Mouse (Mus musculus): ENCODE measurements around the gene Ndufaf4. TPM values are rescaled to one million over a fixed set of nuclear protein-coding genes. Genes with fewer than 3 reads are reported as not detected.

Ndufaf4 gene
- polyA plus RNA-seq, 1 experiment from 2014 or later, result 57.5 TPM

DNA sequence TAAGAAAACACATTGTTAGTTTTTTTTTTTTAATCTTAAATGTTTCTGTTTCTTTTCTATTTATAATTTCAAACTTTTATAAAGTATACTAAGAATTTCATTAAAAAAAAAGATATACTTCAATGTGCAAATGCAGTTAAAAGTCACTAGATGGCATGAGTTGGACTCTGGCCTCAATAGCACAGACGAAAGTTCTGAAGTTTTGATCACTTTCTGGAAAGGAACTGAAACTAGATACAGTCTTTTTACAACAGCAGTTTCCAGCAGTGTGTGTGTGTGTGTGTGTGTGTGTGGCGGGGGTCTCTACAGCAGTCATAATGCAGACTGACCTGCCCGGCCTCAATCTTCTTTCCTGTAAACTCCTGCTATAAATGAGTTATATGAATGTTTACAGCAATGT, 9.9 kb downstream of the Ndufaf4 start:
- Histone ChIP-seq H3K4me1 (replicated peaks) (no peaks in the 10 kb centered on the region), H3K4me3 (replicated peaks) (no peak overlapping the region), H3K36me3 (peaks cover 9% of the 10 kb centered on the region), H3K9ac (replicated peaks) (no peak overlapping the region), H3K9me3 (no peaks in the 10 kb centered on the region), H3K27ac (no peak overlapping the region), H3K4me2 (no peak overlapping the region), H3K27me3 (no peaks in the 10 kb centered on the region)
- WGBS, result 50% methylated on average over 3 of the region's 3 CpGs
- no peak for ATAC-seq (ENCODE audit: insufficient number of reproducible peaks, insufficient read depth, low FRiP score, low TSS enrichment, low read depth)

DNA sequence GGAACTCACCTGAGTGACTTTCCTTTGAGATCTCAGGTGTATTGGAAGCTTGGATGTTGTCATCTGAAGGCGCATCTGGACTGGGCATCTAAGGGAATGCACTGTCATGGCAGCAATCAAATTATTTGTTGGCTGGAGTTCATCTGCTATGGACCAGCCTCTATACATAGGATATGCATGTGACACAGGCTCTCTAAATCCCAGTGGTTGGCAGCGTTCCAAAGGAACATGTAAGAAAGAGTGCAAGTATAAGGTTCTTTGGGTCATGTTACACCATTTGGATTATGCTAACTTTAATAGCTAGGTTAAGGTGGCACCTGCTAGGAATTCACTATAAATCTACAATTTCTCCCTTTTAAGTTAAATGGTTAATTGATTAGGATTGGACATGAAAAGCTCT, 17.7 kb downstream of the Ndufaf4 start:
- Histone ChIP-seq H3K4me2 (no peak overlapping the region), H3K27ac (no peak overlapping the region), H3K27me3 (no peaks in the 10 kb centered on the region), H3K9me3 (no peaks in the 10 kb centered on the region), H3K36me3 (no peaks in the 10 kb centered on the region), H3K4me3 (replicated peaks) (no peak overlapping the region), H3K4me1 (replicated peaks) (no peaks in the 10 kb centered on the region), H3K9ac (replicated peaks) (no peak overlapping the region)
- WGBS, result 89% methylated on average over 2 of the region's 2 CpGs
- ATAC-seq (ENCODE audit: insufficient number of reproducible peaks, insufficient read depth, low FRiP score, low TSS enrichment, low read depth), result no peak

DNA sequence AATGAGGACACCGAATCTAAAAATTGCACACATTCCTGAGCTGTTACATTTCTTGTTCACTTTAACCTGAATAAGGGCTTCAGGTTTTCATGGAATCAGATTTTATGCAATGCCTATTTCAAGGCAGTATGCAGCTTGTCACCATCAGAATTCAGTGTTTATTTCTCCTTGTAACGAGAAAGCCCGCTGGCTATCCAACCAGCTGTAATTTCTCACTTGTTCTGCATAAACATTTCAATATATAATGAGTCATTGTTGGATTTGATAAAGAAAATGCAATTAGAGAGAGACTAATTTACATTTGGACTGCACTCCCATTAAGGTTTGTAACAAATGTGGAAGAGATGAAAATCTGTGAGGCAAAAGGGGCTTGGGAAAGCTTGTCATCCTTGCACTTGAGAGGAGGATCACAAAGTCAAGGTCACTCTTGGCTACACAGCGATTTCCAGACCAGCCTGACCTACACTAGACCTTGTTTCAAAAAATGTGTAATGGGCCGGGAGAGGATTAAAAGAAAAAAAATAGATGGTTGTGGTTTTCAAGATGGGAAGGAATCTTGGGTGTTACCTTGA, 22.2 kb downstream of the Ndufaf4 start:
- H3K27me3 ChIP-seq, result no peaks in the 10 kb centered on the region
- no peak overlapping the region for H3K4me2 ChIP-seq
- no peaks in the 10 kb centered on the region for H3K36me3 ChIP-seq
- no peak for ATAC-seq (ENCODE audit: insufficient number of reproducible peaks, insufficient read depth, low FRiP score, low TSS enrichment, low read depth)
- WGBS, result 84% methylated on average over 5 of the region's 5 CpGs
- no peak overlapping the region for H3K9ac ChIP-seq (replicated peaks)
- H3K27ac ChIP-seq, result no peak overlapping the region
- H3K4me1 ChIP-seq (replicated peaks), result no peaks in the 10 kb centered on the region
- H3K9me3 ChIP-seq, result no peaks in the 10 kb centered on the region
- H3K4me3 ChIP-seq (replicated peaks), result no peak overlapping the region

DNA sequence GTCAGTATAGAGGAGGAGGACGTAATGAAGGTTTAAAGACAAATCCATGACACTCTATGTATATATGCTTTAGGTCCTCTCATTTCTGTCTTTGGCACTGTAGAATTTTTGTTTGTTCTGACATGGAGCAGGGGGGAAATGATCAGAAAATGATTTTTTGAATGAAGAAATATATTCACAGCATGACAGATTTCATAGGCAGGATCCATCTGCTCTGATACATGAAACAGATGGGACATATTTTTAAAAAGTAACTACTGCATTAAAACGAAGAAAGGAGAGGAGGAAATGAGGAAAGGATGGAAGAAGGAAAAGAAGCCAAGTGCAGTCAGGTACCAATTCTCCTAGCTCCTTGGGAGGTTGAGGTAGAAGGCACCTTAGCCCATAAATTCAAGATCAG, 26.8 kb downstream of the Ndufaf4 start:
- no peak for ATAC-seq (ENCODE audit: insufficient number of reproducible peaks, insufficient read depth, low FRiP score, low TSS enrichment, low read depth)
- 63% methylated on average over 2 of the region's 2 CpGs for WGBS
- no peaks in the 10 kb centered on the region for H3K9me3 ChIP-seq
- H3K36me3 ChIP-seq, result no peaks in the 10 kb centered on the region
- H3K27ac ChIP-seq, result no peak overlapping the region
- H3K4me3 ChIP-seq (replicated peaks), result no peak overlapping the region
- no peaks in the 10 kb centered on the region for H3K27me3 ChIP-seq
- H3K9ac ChIP-seq (replicated peaks), result no peak overlapping the region
- no peak overlapping the region for H3K4me2 ChIP-seq
- H3K4me1 ChIP-seq (replicated peaks), result no peaks in the 10 kb centered on the region

DNA sequence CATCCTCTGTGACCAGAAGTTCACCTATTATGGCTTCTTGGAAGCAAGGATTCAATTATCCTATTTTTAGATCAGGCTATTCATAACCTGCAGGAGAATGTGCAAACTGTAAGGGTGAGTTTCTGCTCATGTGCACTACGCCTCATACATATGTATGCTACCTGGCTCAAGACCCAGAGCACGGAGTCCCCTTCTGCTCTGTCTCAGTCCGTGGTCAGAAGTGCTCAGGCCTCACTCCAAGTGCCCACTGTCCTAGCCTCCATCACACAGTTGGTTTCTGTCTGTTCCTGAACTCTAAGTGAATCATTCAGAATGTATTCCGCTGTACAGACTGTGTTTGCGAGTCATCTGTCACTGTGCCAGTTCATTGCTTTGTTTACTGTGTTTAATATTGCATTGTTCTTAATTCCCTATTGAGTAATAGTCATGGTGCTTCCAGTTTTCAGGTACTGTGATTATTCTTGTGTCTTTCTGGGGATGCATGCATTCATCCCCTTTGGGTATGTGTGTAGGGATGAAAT, 30.4 kb downstream of the Ndufaf4 start:
- Histone ChIP-seq H3K27me3 (no peaks in the 10 kb centered on the region), H3K4me1 (replicated peaks) (no peaks in the 10 kb centered on the region; the same call in 1 of the 2 replicates), H3K36me3 (no peaks in the 10 kb centered on the region), H3K9ac (replicated peaks) (no peak overlapping the region), H3K4me3 (replicated peaks) (no peak overlapping the region), H3K9me3 (no peaks in the 10 kb centered on the region), H3K27ac (no peak overlapping the region), H3K4me2 (no peak overlapping the region)
- WGBS, result 86% methylated on average over 5 of the region's 5 CpGs
- no peak for ATAC-seq (ENCODE audit: insufficient number of reproducible peaks, insufficient read depth, low FRiP score, low TSS enrichment, low read depth)

DNA sequence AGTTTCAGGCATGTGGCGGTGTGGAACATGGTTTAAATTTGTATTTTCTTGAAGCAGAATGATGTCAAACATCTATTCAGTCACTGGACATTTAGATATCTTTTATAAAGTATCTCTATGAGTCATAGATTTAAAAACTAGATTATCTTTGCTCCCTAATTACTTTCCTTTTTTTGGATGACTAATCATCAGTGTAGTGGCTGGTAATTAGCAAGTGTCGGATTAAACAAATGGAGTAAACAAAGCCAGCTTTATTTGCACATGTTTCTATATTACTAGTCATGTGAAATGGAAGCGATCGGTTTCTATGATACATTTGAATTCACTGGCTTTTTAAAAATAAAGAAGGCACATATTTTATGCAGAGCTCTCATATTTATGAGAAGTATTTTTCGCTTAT, 31.0 kb downstream of the Ndufaf4 start:
- H3K4me3 ChIP-seq (replicated peaks), result no peak overlapping the region
- no peak overlapping the region for H3K4me2 ChIP-seq
- H3K27me3 ChIP-seq, result no peaks in the 10 kb centered on the region
- no peak overlapping the region for H3K27ac ChIP-seq
- no peaks in the 10 kb centered on the region for H3K36me3 ChIP-seq
- 88% methylated on average over 5 of the region's 5 CpGs for WGBS
- no peaks in the 10 kb centered on the region; the same call in 1 of the 2 replicates for H3K4me1 ChIP-seq (replicated peaks)
- ATAC-seq (ENCODE audit: insufficient number of reproducible peaks, insufficient read depth, low FRiP score, low TSS enrichment, low read depth), result no peak
- H3K9ac ChIP-seq (replicated peaks), result no peak overlapping the region
- no peaks in the 10 kb centered on the region for H3K9me3 ChIP-seq

DNA sequence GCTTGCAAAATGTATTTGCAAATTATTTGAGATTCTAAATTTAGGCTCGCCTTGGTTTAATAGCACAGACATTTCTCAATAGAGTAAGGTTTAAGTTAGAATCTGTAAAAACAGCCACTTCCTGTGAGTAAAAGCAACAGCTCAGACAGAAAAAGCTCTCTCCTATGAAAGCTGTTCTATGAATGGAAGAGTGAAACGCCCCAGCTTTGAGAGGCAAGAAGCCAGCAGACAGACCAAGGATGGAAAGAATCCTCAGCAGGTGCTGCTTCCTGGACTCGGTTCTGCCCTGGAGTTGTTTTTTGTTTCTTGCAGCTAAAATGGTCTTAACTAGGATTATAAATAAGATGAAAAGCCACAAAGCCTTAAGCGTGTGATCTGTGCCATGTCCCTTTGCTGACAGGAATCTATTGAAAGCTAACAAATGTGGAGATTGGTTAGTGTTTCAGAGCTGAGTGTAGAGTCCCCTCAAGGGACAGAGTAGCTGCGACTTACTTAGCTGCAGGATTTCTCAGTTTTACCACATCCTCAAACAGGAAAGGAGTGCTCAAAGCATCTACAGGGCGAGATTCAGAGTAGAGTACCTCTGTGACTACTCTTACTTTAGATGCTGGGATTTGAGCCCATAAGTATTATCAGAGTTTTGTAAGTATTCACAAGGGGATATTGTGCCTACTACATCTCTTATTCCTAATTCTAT, 45.0 kb downstream of the Ndufaf4 start:
- H3K4me3 ChIP-seq (replicated peaks), result no peak overlapping the region
- no peaks in the 10 kb centered on the region for H3K9me3 ChIP-seq
- no peak for ATAC-seq (ENCODE audit: insufficient number of reproducible peaks, insufficient read depth, low FRiP score, low TSS enrichment, low read depth)
- no peaks in the 10 kb centered on the region for H3K4me1 ChIP-seq (replicated peaks)
- H3K9ac ChIP-seq (replicated peaks), result no peak overlapping the region
- H3K4me2 ChIP-seq, result no peak overlapping the region
- H3K36me3 ChIP-seq, result no peaks in the 10 kb centered on the region
- WGBS, result 61% methylated on average over 6 of the region's 6 CpGs
- no peak overlapping the region for H3K27ac ChIP-seq
- no peaks in the 10 kb centered on the region for H3K27me3 ChIP-seq

Other genes starting within 250 kb of the Ndufaf4 start
- 6.7 and 7.3 TPM in 2 replicates for gene Klhl32, start 47.0 kb upstream of the Ndufaf4 start, polyA plus RNA-seq (2016; fragmentation: Nextera tagmentation; extraction: Ambion mirVana)
- gene Gpr63, start 68.3 kb downstream of the Ndufaf4 start, polyA plus RNA-seq (2016; fragmentation: Nextera tagmentation; extraction: Ambion mirVana), result 1.7 and 2.5 TPM in 2 replicates